Mouse (Mus musculus) T-cell, adult 2 months (primary cell): Measurements from ENCODE around the gene Selenos.

ENCODE experiments used
- DNase-seq: peaks from one replicate; pipeline ENCODE4 v3.0.0; 2022; ENCODE audit warnings: low spot score

The Selenos gene

GRCm38 (mm10) chr7:66120139-66120538 lies 40.7 kb downstream of the Selenos start:
- no peak for DNase-seq

- no peak for DNase-seq
Observed at GRCm38 (mm10) chr7:66120702-66121396, 41.4 kb downstream of the Selenos start.

- DNase-seq: no peak
Observed at GRCm38 (mm10) chr7:66124551-66124968, 45.1 kb downstream of the Selenos start.

GRCm38 (mm10) chr7:66125368-66125767 lies 45.9 kb downstream of the Selenos start:
- DNase-seq: no peak

- DNase-seq: no peak
Observed at GRCm38 (mm10) chr7:66127951-66128645, 48.6 kb downstream of the Selenos start.

GRCm38 (mm10) chr7:66128857-66129256 lies 49.4 kb downstream of the Selenos start:
- no peak for DNase-seq

- no peak for DNase-seq
Observed at GRCm38 (mm10) chr7:66130296-66130695, 50.8 kb downstream of the Selenos start.

GRCm38 (mm10) chr7:66131776-66132421 lies 52.5 kb downstream of the Selenos start:
- no peak for DNase-seq

GRCm38 (mm10) chr7:66134154-66134553 lies 54.7 kb downstream of the Selenos start:
- DNase-seq: no peak

GRCm38 (mm10) chr7:66135644-66136043 lies 56.2 kb downstream of the Selenos start:
- no peak for DNase-seq

GRCm38 (mm10) chr7:66136187-66136586 lies 56.7 kb downstream of the Selenos start:
- DNase-seq: no peak

- DNase-seq: no peak
Observed at GRCm38 (mm10) chr7:66137309-66137708, 57.9 kb downstream of the Selenos start.

- no peak for DNase-seq
Observed at GRCm38 (mm10) chr7:66138301-66138700, 58.9 kb downstream of the Selenos start.

- no peak for DNase-seq
Observed at GRCm38 (mm10) chr7:66138878-66139277, 59.4 kb downstream of the Selenos start.
